Mouse (Mus musculus) small intestine, adult 2 months (tissue): ENCODE results near the gene Cela1. TPM values are rescaled to one million over a fixed set of nuclear protein-coding genes. Genes with fewer than 3 reads are reported as not detected.

Source experiments
- H3K27ac ChIP-seq: fragments of 200-500 bp; 2 replicates; pipeline ENCODE4 v1.5.1; 2012; ENCODE audit warnings: low read depth, low read length, control low read depth, inconsistent platforms; ENCODE audit not compliant: insufficient read depth
- H3K27me3 ChIP-seq: fragments of 200-500 bp; 2 replicates; pipeline ENCODE4 v1.6.1; 2012; ENCODE audit warnings: mild to moderate bottlenecking, moderate library complexity, low read length, inconsistent platforms; ENCODE audit not compliant: control insufficient read depth, insufficient read depth
- H3K36me3 ChIP-seq: fragments of 200-500 bp; 2 replicates; pipeline ENCODE4 v1.6.1; 2012; ENCODE audit warnings: mild to moderate bottlenecking, low read length, control low read depth, inconsistent platforms; ENCODE audit not compliant: control insufficient read depth, insufficient read depth
- H3K4me1 ChIP-seq: fragments of 200-500 bp; 2 replicates; pipeline ENCODE4 v1.6.1; 2012; ENCODE audit warnings: low read length, inconsistent platforms, mixed read lengths; ENCODE audit not compliant: control insufficient read depth, insufficient read depth, insufficient read length
- H3K4me3 ChIP-seq: fragments of 200-500 bp; 2 replicates; pipeline ENCODE4 v1.5.1; 2012; ENCODE audit warnings: low read depth, mild to moderate bottlenecking, control low read depth, inconsistent platforms, low read length, moderate library complexity
- CTCF ChIP-seq: fragments of 200-500 bp; IDR thresholded peaks from 2 replicates; pipeline ENCODE4 v1.5.1; 2012; ENCODE audit warnings: low read depth, mild to moderate bottlenecking, control low read depth, inconsistent platforms, low read length, moderate library complexity, mixed read lengths; ENCODE audit not compliant: insufficient replicate concordance, insufficient read length; ENCODE audit errors: extremely low read depth
- POLR2A ChIP-seq: fragments of 200-500 bp; IDR thresholded peaks from 2 replicates; pipeline ENCODE4 v1.6.1; 2012; ENCODE audit warnings: low read depth, mild to moderate bottlenecking, control low read depth, inconsistent platforms, low read length, moderate library complexity
- WGBS: fragments of 180-500 bp; shearing (Covaris S2); methylation state at CpG from one replicate; pipeline ENCODE4 v1.1.7; 2018; 5-methylcytosine and 5-hydroxymethylcytosine counted together
- polyA plus RNA-seq: library from polyadenylated mRNA; depleted of rRNA; stranded (reverse); fragments of >200 nt; gene quantifications from 2 replicates; pipeline ENCODE4 v1.2.3, GENCODE M21; 2012; rRNA removed

Cela1 gene
- polyA plus RNA-seq, result 55.9 and 26,246 TPM in 2 replicates

GRCm38 (mm10) chr15:100687430-100687971 is at the start of gene Cela1:
Gene Cela1 (minus strand): TSS chr15:100687921.
- Histone ChIP-seq H3K36me3 (peaks cover 8% of the 10 kb centered on the region), H3K4me3 (no peak within 1 kb of the TSS), H3K27ac (0 out of 2 replicates have a peak within 1 kb of the TSS, but pooled peaks have one; percentile 3), H3K4me1 (peaks cover 14% of the 10 kb centered on the region; the same call in 1 of the 2 replicates), H3K27me3 (no peaks in the 10 kb centered on the region)
- TF ChIP-seq POLR2A (no peak), CTCF (no peak)
- 35% methylated on average over 8 of the region's 8 CpGs for WGBS

GRCm38 (mm10) chr15:100735953-100736300 is 48.2 kb upstream of the Cela1 start:
- Histone ChIP-seq H3K27me3 (no peaks in the 10 kb centered on the region), H3K27ac (peak overlapping the region; percentile 62), H3K4me1 (peaks cover 34% of the 10 kb centered on the region; the same call in 1 of the 2 replicates), H3K4me3 (no peak overlapping the region), H3K36me3 (no peaks in the 10 kb centered on the region)
- 34% methylated on average over 9 of the region's 9 CpGs for WGBS
- TF ChIP-seq CTCF (no peak), POLR2A (no peak)

GRCm38 (mm10) chr15:100735095-100735952 is 47.6 kb upstream of the Cela1 start:
- 44% methylated on average over 14 of the region's 15 CpGs for WGBS
- H3K27ac ChIP-seq, result peak overlapping the region; percentile 62
- H3K4me3 ChIP-seq, result no peak overlapping the region
- peaks cover 37% of the 10 kb centered on the region; the same call in 1 of the 2 replicates for H3K4me1 ChIP-seq
- no peaks in the 10 kb centered on the region for H3K36me3 ChIP-seq
- no peaks in the 10 kb centered on the region for H3K27me3 ChIP-seq
- no peak for TF ChIP-seq CTCF
- TF ChIP-seq POLR2A, result no peak

- WGBS, result 60% methylated on average over 5 of the region's 5 CpGs
- no peaks in the 10 kb centered on the region for H3K27me3 ChIP-seq
- 0 out of 2 replicates have a peak overlapping the region, but pooled peaks have one; percentile 18 for H3K27ac ChIP-seq
- H3K36me3 ChIP-seq, result no peaks in the 10 kb centered on the region
- H3K4me1 ChIP-seq, result peaks cover 32% of the 10 kb centered on the region
- no peak for TF ChIP-seq POLR2A
- no peak for TF ChIP-seq CTCF
- H3K4me3 ChIP-seq, result peak overlapping the region; percentile 14; the same call in 1 of the 2 replicates
Observed at GRCm38 (mm10) chr15:100732580-100732979, 44.9 kb upstream of the Cela1 start.

GRCm38 (mm10) chr15:100731081-100731480 is 43.4 kb upstream of the Cela1 start:
- TF ChIP-seq POLR2A, result no peak
- H3K4me3 ChIP-seq, result no peak overlapping the region
- H3K36me3 ChIP-seq, result peaks cover 1% of the 10 kb centered on the region
- H3K27ac ChIP-seq, result peak overlapping the region; percentile 72
- 28% methylated on average over 9 of the region's 9 CpGs for WGBS
- no peaks in the 10 kb centered on the region for H3K27me3 ChIP-seq
- peaks cover 26% of the 10 kb centered on the region for H3K4me1 ChIP-seq

- no peaks in the 10 kb centered on the region for H3K27me3 ChIP-seq
- H3K36me3 ChIP-seq, result peaks cover 9% of the 10 kb centered on the region
- peaks cover 18% of the 10 kb centered on the region for H3K4me1 ChIP-seq
- 13% methylated on average over 56 of the region's 57 CpGs for WGBS
- no peak for TF ChIP-seq CTCF
- TF ChIP-seq POLR2A, result peak; percentile 59; the same call in 1 of the 2 replicates
- H3K27ac ChIP-seq, result peak within 1 kb of the TSS; percentile 93
- H3K4me3 ChIP-seq, result peak within 1 kb of the TSS; percentile 75
Observed at GRCm38 (mm10) chr15:100729281-100729985, 41.7 kb upstream of the Cela1 start, which contains the start of gene Galnt6. Gene Galnt6 (minus strand): TSS chr15:100729376.

- no peaks in the 10 kb centered on the region for H3K27me3 ChIP-seq
- TF ChIP-seq CTCF (no peak), POLR2A (peak; percentile 26; the same call in 1 of the 2 replicates)
- H3K4me3 ChIP-seq, result peak overlapping the region; percentile 75
- H3K36me3 ChIP-seq, result peaks cover 9% of the 10 kb centered on the region
- peaks cover 23% of the 10 kb centered on the region for H3K4me1 ChIP-seq
- 10% methylated on average over 9 of the region's 9 CpGs for WGBS
- H3K27ac ChIP-seq, result peak overlapping the region; percentile 93
Observed at GRCm38 (mm10) chr15:100728586-100728985, 40.9 kb upstream of the Cela1 start.
